Comparison of ENCODE assay signal across 8 mouse cellular contexts in genomic region chr9:110879191-110879920, GRCm38 (mm10). TPM values are rescaled to one million over a fixed set of nuclear protein-coding genes. Genes with fewer than 3 reads are reported as not detected.
DNase-seq lines count a peak whose midpoint lies in the region; ATAC-seq and TF ChIP-seq lines count a peak whose summit lies in the region.

Gene Als2cl (plus strand): TSS chr9:110879870.

- H3K4me2 ChIP-seq in intestine, embryonic 14.5 days (ENCODE audit: low read length) = peak within 1 kb of the TSS; percentile 83
- H3K4me2 ChIP-seq in limb, embryonic 14.5 days (replicated peaks; ENCODE audit: low read depth, low read length, severe bottlenecking) = peak within 1 kb of the TSS; percentile 93

- no peaks in the 10 kb centered on the region for H3K36me3 ChIP-seq in intestine, embryonic 14.5 days (ENCODE audit: control insufficient read depth, insufficient read depth, low read length)
- H3K36me3 ChIP-seq in limb, embryonic 14.5 days (ENCODE audit: control insufficient read depth, insufficient read depth, low read length) = no peaks in the 10 kb centered on the region

- H3K9me3 ChIP-seq in intestine, embryonic 14.5 days (ENCODE audit: control insufficient read depth, low read length) = no peaks in the 10 kb centered on the region
- no peaks in the 10 kb centered on the region for H3K9me3 ChIP-seq in limb, embryonic 14.5 days (ENCODE audit: control insufficient read depth, low read length)

- peaks cover 8% of the 10 kb centered on the region; the same call in 1 of the 2 replicates for H3K4me1 ChIP-seq in intestine, embryonic 14.5 days (replicated peaks; ENCODE audit: control insufficient read depth, insufficient read depth, low read length)
- H3K4me1 ChIP-seq in limb, embryonic 14.5 days (ENCODE audit: control insufficient read depth, insufficient read depth, low read length) = peaks cover 18% of the 10 kb centered on the region

- peak within 1 kb of the TSS; percentile 52 for H3K9ac ChIP-seq in intestine, embryonic 14.5 days (ENCODE audit: low read length)
- peak within 1 kb of the TSS; percentile 57 for H3K9ac ChIP-seq in limb, embryonic 14.5 days (ENCODE audit: low read depth, low read length, severe bottlenecking)

- 0 out of 2 replicates have a peak within 1 kb of the TSS, but pooled peaks have one; percentile 16 for H3K27ac ChIP-seq in intestine, embryonic 14.5 days (ENCODE audit: low read depth)
- H3K27ac ChIP-seq in limb, embryonic 14.5 days (replicated peaks; ENCODE audit: low read depth, low read length) = no peak within 1 kb of the TSS

- 14% methylated on average over 12 of the region's 12 CpGs for WGBS in intestine, embryonic 14.5 days
- 11% methylated on average over 12 of the region's 12 CpGs for WGBS in limb, embryonic 14.5 days

- peak; percentile 12; the same call in 1 of the 2 replicates for ATAC-seq in intestine, embryonic 14.5 days (replicated peaks; ENCODE audit: low FRiP score, low TSS enrichment, low read depth)
- 0 out of 2 replicates have a peak, but pooled peaks have one; percentile 3 for ATAC-seq in limb, embryonic 14.5 days (ENCODE audit: low FRiP score, low read depth)
- ATAC-seq in neutrophil, adult 5-6 weeks (ENCODE audit: extremely low read depth, insufficient number of reproducible peaks, low FRiP score, poor library complexity, severe bottlenecking) = no peak

- no peak for TF ChIP-seq POLR2A in limb, embryonic 14.5 days (IDR thresholded peaks at IDR 0.05; ENCODE audit: borderline replicate concordance, extremely low read depth, insufficient read depth, insufficient read length)

- peak in 1 of 2 experiments; percentile 4 for DNase-seq in left cerebral cortex, adult 18-20 months (ENCODE audit: low spot score in 2 of 2)
- no peak for DNase-seq in left cerebral cortex, adult 11 months (ENCODE audit: low spot score)
- DNase-seq in adrenal gland, postnatal 10 days = peak; percentile 58
- peak; percentile 38 to 51 for DNase-seq in frontal cortex, postnatal 10 days (ENCODE audit: low spot score in 2 of 2)
- no peak for DNase-seq in intestine, embryonic 14.5 days (ENCODE audit: low spot score)
- DNase-seq in limb, embryonic 14.5 days (ENCODE audit: low spot score) = no peak
- DNase-seq in yolk sac, embryonic 10.5 days (ENCODE audit: low spot score) = no peak

- H3K4me3 ChIP-seq in intestine, embryonic 14.5 days (ENCODE audit: low read depth, low read length) = peak within 1 kb of the TSS; percentile 55
- peak within 1 kb of the TSS; percentile 58 for H3K4me3 ChIP-seq in limb, embryonic 14.5 days (replicated peaks; ENCODE audit: low read length)

- peaks cover 16% of the 10 kb centered on the region for H3K27me3 ChIP-seq in intestine, embryonic 14.5 days (replicated peaks; ENCODE audit: control insufficient read depth, insufficient read depth, low read length)
- H3K27me3 ChIP-seq in limb, embryonic 14.5 days (ENCODE audit: control insufficient read depth, insufficient read depth, low read length) = peaks cover 12% of the 10 kb centered on the region; the same call in 1 of the 2 replicates

RNA-seq across cellular contexts. Expression of gene Als2cl, which starts in this region (rescaled TPM):
- total RNA-seq in left cerebral cortex, adult 18-20 months (2021) = 10 to 100 TPM; 10.6 to 14.2 TPM
- total RNA-seq in adrenal gland, postnatal 10 days (2021) = 10 to 100 TPM; 16.4 to 18.2 TPM
- 5.0 and 5.9 TPM in 2 replicates for polyA plus RNA-seq in intestine, embryonic 14.5 days (2014; fragmentation: Nextera tagmentation; extraction: Ambion mirVana)
- polyA plus RNA-seq in limb, embryonic 14.5 days (2012; rRNA removed) = 7.3 and 7.4 TPM in 2 replicates
- polyA plus RNA-seq in limb, embryonic 14.5 days (2014; fragmentation: Nextera tagmentation; extraction: Ambion mirVana) = 1.6 and 1.9 TPM in 2 replicates
- total RNA-seq in neutrophil, adult 5-6 weeks (2017) = 16.4 and 18.2 TPM in 2 replicates

Comparison
In these comparisons a context has a peak if more than half of its experiments do, and no peak if none do; other contexts are left out.
1. DNase-seq: peak in adrenal gland, postnatal 10 days (single experiment) and frontal cortex, postnatal 10 days (2 of 2); none in left cerebral cortex, adult 11 months (single experiment), intestine, embryonic 14.5 days (single experiment), limb, embryonic 14.5 days (single experiment) and yolk sac, embryonic 10.5 days (single experiment).